Mouse (Mus musculus): ENCODE results near the gene Gpc4. TPM values are rescaled to one million over a fixed set of nuclear protein-coding genes. Genes with fewer than 3 reads are reported as not detected.

Gene Gpc4
- total RNA-seq, 4 experiments from 2014 or later = 45.6 to 52.9 (median 47.9) TPM

DNA sequence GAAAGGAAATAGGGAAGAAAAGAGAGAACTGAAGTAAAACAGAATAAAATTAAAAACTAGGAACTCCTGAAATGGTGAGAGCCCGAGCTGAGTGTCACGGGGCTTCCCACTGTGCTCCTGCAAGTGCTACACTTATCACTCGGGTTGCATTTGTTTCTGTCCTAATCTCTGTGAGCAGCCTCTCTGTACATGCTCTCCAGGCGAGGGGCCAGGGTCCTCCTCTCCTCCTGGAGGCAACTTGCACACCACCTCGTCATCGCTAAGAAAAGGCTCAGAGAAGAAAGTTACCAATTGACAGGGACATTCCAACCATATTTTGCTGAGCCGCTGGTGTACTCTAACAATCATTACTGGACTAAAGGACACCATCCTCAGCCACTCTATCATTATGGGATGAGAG lies 14.0 kb downstream of the Gpc4 start:
- DNase-seq (ENCODE audit: low spot score in 2 of 2) = no peak

DNA sequence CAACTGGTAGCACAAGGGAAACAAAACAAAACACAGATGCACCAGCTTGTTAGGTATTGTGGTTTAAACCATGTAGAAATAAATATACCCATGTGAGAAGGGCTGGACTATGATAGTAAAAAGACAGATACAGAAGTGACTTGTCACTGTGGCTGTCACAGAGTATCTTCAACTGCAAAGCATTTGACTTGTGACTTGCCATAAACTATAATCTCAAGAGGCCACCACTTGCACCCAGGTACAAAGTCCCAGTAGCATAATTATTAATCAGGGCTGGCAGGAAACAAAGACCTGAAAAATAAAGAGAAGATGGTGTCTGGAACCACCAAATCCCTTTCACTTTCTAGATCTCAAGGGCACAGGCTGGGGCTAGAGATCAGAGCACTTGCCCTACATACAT lies 19.5 kb downstream of the Gpc4 start:
- DNase-seq (ENCODE audit: low spot score in 2 of 2) = no peak

DNA sequence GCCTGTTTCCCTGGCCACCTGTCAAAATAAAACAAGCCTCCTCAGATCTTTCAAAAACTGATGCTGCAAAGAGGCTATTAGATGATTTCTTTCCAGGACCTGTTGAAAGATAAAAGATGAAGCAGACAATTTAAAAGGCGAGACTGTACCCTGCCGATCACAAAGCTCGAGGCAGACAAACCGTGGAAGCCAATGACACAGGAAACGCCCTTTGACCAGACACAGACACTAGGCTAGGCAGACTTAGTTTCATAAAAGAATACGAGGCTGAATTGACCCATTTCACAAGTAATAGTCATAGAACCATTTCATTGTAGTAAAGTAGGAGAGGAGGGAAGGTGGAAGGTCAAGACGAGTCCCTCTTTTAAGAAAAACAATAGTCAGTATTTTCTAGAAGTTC lies 20.6 kb downstream of the Gpc4 start:
- DNase-seq (ENCODE audit: low spot score in 2 of 2) = no peak

DNA sequence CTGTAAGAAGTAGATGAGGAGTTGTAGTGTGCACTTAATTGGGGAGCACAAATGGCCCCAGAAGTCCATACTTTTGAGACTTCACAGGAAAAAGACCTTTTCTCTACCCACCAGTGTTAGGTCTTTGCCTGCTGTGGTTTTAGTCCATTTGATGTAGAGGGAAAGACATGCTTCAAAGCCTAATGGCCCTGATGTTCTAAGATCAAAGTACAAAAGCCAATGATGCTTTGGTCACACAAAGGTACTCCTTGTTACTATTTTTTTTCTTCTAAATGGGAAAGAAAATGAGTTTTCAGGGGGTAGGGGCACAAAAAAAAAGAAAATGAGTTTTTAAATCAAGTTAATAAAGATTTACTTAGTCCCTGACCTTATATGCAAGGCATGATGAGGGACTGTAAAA lies 24.7 kb downstream of the Gpc4 start:
- no peak for DNase-seq (ENCODE audit: low spot score in 2 of 2)

DNA sequence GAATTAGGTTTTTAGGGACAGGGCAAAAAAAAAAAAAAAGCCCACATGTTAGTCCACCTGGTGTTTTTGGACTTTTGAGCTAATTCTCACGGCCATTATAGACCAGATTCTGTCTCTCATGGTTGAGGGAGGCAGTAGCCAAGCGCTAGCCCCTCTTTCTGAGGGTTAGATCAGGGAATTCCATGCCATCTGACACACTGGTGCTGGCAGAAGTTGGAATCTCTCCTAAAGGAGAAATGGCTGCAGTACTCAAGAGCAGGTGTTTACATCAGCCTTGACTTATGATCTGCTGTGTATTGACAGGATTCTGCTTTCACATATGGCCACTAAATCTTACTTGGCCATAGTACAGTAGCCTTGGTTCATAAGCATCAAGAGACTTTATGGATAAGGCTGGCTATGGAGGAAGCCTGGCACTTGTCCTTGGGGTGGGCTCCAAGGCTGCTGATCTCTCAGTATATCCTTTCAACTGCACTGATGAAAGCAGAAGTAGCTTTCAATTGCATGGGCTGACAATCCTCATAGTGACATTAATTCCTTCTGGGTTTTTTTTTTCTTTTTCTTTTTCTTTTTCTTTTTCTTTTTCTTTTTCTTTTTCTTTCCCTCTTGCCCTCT lies 26.5 kb downstream of the Gpc4 start:
- no peak for DNase-seq (ENCODE audit: low spot score in 2 of 2)

DNA sequence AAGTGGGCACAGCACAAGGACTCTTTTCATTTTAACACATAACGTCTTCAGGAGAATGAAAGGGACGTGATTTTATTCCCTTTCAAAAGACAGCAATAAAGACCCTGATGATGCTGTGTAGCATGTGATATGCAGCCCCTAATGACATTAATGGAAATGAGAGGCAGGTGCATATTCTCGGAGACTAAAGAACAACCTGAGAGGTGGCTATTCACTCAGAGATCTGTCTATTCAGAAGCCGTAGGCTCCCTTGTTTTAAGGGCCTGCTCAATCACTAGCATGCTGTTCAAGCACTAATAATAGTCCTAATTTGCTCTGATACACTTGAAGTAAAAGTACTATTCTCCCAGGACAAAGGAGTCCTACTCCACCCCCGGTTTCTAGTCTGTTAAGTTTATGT lies 27.0 kb downstream of the Gpc4 start:
- DNase-seq (ENCODE audit: low spot score in 2 of 2) = no peak

DNA sequence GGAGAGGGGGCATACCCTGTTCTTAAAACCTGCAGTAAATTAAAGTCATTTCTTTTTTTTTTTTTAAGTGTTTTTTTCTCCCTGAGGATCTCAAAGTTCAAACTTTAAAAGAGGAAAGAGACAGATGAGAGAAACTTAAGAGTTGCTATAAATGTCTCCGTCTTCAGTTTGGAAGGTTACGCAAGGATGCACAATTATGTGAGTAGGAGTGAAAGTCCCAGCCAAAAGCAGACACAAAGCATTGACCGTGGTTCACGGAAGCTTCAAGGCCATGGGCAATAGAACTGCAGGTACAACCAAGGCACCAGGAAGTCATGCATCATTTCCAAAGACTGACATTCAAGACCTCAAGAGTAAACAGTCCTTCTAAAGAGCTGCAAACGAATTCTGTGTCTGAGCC lies 28.5 kb downstream of the Gpc4 start:
- DNase-seq (ENCODE audit: low spot score in 2 of 2) = no peak

DNA sequence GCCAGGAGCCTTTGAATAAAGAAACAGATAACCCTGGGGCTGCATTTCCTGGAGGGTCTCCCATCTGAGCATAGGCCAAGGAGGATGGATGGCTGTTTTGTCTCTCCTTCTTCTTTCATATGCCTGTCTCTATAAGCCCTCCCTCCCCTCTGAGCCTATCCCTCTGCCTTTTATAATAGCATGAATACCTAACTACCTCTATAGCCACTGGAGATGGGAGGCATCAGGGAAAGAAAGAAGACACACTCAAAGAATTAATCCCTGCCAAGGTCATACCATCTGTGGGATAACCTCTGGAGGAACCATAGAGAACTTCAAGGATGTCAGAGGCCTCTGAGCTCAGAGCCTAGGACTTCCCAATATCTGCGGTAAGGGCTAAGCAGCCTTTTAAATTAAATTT lies 35.4 kb downstream of the Gpc4 start:
- no peak for DNase-seq (ENCODE audit: low spot score in 2 of 2)

DNA sequence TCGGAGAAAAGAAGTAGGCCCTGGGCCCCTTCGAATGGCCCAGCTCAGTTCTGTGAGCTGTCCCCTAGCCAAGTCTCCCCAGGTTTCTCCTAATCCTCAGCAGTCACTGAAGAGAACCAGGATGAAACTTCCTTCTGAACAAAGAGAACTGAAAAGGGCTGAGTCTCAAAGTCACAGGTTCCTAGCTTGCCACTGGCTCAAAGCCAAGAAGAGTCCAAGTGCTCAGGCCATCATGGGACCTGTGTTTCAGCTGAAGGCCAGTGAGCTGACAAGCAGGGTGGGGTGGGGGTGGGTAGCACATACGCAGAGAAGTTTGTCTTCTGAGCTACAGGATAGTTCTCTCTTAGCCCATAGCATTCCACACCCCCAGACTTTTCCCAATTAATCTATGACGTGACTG lies 36.3 kb downstream of the Gpc4 start:
- DNase-seq (ENCODE audit: low spot score in 2 of 2) = no peak

DNA sequence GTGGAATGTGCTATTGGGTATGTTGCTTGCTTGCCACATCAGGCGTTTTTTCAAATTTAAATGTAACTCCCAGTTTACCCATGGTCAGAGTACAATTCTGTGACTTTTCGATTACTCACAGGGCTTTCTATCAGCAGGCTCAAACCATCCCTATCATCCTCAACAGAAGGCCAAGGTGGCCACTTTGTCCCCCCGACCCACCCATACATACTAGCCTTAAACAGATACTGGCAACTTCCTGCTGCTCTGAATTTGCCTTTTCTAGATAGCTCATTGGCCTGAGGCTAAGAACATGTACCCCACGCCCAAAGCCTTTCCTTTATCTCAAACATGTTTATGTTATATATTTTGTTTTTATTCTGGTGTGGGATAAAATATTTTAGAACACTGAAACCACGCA lies 51.4 kb downstream of the Gpc4 start:
- DNase-seq (ENCODE audit: low spot score in 2 of 2) = no peak

DNA sequence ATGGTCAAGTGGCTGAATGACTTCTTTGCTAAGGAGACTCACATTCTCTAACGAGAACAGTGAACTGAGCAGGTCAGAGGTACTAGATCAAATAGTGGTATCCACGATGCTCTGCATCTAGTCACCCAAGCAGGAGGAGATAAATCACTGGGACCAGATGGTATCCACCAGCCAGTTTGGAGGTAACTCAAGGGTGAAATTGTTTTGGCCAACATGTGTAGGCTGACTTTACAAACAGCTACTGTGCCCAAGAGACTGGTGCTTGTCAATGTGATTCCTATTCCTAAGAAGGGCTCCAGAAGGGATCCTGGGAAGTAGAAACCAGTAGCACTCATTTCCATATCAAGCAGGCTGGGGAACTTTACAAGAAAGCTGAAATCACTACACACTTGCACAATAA lies 55.4 kb downstream of the Gpc4 start:
- no peak for DNase-seq (ENCODE audit: low spot score in 2 of 2)

DNA sequence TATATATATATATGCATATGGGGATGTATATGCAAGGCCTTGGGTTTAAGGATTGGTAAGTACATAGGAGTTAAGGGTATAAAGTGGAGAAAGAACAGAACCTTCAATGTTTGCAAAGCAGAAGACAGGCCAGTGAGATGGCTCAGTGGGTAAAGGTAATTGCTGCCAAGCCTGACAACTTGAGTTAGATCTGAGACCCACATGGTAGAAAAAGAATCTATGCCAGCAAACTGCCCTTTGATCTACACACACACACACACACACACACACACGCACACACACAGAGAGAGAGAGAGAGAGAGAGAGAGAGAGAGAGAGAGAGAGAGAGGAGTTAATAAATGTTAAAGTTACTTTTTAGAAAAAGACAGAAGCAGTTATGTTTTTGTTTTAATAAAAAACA lies 56.1 kb downstream of the Gpc4 start:
- no peak for DNase-seq (ENCODE audit: low spot score in 2 of 2)

DNA sequence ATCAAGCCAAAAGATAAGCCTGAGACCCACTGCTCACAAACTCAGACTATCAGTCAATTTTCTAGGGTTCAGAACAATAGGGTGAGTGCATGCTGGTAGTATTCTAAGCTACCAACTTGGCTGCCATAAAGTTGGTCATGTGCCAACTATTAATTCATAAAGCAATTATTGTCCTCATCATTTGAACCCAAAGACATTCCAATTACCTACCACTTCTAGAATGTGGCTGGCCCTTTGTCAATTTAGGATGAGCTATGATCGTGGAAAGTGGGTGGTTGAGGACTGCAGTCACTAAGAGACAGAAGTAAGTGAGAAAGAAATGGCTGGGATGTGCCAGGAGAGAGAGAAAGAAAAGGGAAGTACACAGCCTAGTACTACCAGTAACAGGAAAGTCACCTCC lies 61.3 kb downstream of the Gpc4 start:
- DNase-seq (ENCODE audit: low spot score in 2 of 2) = no peak

DNA sequence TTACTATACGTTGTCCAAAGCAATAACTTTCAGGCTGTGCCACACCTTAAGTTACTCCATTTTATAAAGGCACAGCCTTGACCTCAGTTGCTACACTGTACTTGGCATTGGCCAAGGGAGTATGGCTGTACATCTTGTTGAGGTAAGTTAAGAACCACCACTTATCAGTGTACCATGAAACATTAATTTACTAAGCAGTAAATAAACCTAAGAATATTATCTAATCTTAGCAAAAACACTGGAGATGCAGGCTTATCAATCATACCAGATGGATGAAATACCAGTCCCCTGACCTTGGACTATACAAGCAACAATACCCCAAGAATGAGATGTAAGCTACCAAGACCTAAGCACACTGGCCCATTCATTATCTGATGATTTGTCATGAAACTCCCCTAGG lies 63.1 kb downstream of the Gpc4 start:
- DNase-seq (ENCODE audit: low spot score in 2 of 2) = no peak

DNA sequence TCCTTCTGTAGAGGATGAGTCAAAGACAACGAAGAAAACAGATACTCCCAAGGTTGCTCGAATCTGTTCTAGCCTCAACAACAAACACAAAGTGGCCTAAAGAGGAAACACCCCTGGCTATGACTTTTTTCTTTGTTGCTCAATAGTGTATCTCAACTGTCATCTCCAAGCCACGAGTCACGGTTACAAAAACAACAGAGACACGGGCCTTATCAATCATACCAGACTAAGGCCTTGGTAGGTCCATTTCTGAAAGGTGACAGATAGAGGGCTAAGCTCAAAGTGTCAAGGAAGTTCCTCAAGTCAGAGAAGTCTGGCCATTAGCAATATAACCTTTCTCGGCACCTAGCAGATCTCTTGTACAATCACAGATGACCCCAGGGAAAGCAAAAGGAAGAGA lies 63.6 kb downstream of the Gpc4 start:
- DNase-seq (ENCODE audit: low spot score in 2 of 2) = no peak

DNA sequence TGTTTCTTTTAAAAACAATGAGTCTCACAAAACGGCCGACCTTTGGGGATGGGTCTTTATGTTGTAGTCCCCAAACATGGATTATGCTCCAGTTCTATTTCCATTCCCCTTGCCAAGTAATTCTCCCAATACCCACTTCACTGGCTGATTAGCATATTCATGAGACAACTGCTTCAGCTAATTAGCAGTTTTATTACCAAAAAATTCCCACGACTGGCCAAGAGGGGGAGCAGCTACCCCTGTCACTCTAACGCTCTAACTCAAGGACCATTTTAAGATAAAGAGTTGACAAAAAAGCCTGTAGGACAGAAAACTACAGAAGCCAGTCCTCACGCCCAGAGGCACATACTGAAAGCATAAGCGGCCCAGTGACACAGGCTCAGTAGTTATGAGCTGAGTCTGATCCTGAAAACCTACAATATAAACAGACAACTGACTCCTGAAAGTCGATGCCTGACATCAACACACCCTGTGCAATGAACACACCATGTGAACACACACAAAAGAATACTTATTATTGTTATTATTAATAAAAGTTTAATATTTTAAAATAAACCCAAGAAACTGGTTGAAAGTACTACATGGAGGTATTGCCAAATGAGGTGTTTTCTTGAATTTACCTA lies 77.2 kb downstream of the Gpc4 start:
- peak; percentile 7 to 20 for DNase-seq (ENCODE audit: low spot score in 2 of 2)

DNA sequence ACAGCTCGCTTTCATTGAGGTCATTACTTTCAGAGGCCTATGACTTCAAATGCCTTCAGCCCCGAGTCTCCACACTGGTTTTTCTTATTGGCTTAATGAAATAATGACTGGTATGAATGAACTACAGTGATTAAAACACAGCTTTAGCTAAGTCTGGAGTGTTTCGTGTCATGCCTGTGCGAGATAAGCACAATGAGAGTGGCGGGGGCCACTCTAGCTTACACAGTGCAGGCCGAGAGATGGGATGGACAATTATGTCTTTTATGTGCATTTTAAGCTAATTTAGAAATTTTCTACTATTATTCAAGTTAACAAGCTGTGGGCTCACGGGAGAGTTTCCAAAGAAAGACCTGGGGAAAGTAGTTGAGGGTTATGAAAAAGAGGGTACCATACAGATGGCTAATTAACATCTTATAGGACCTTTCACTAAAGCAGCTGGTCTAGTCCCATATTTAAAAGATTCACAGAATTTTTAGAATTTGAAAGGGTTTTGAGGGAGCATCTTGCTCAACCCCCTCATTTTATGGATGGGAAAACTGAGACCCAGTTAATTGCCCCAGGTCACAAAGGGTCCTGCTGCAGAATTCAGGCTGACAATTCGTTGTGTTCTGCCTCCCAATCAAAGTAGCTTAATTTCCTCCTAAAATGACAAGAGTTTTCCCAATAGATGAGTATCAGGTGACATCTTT lies 78.0 kb downstream of the Gpc4 start:
- no peak for DNase-seq (ENCODE audit: low spot score in 2 of 2)

DNA sequence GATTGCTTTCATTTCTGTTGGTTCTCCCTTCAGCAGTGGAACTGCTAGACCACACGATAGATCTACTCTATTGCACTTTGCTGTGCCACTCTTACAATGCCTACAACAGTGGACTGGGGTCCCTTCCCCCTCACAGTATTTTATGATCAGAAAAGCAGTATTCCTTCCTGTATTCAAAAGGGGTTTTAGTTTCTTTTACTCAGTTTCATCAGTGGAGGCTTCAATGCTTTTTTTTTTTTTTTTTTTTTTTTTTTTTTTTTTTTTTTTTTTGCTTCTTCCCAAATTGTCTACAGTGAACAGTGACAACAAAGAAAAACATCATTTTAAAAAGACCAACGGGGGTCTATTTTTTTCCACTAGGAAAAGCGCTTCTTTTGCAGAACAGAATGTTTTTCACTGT lies 81.5 kb downstream of the Gpc4 start:
- no peak for DNase-seq (ENCODE audit: low spot score in 2 of 2)

DNA sequence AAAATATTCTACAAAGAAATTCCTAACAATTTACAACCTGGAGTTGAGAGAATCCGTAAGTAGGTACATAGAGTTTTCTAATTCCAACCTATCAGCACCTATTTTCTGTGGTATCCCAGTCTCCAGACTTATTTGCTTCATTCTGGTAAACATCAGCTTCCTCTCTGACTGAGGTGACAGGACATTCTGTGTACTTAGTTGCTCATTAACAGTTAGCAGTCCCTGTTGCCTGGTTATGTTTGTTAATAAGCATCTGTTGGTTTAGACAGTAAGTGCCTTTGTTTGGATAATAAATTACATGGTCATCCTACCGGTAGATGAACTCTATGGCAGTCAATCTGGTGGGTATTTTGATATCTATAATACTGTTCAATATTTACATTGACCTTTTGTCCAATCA lies 92.6 kb downstream of the Gpc4 start:
- no peak for DNase-seq (ENCODE audit: low spot score in 2 of 2)

DNA sequence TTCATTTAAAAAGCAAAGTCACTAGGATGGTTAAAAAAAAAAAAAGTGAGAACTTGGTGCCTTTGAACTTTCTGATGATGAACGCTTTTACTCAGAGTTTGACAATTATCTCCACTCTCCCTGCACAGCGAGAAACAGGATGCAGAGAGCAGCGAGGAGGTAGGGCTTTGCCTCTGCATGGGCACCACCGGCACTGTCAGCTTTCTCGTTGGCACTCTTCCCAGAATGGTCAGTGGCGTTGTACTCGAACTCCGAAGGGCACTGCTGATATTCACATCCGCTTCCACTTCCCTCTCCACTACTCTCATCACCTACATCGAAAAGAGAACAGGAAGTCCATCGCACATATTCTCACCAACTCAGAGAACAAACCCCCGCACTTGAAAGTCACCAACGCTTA lies 111.6 kb downstream of the Gpc4 start:
- DNase-seq (ENCODE audit: low spot score in 2 of 2) = no peak

DNA sequence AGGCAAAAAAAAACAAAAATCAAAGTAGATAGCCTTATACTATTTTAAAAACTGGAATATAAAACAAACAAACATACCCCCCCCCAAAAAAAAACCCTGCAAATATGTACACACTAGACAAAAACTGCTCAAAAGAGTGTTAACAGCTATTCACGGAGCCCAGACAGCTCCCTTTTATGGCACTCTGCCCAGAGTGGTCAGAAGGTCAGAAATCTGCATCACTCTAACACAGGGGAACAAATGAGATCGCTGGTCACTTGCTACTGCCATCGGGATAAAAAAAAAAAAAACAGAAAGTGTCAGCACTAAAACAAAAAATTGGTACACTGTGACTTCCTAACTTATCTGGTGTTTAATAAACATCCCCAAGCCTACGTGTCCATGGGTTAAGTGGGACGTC lies 113.0 kb downstream of the Gpc4 start:
- DNase-seq (ENCODE audit: low spot score in 2 of 2) = no peak

DNA sequence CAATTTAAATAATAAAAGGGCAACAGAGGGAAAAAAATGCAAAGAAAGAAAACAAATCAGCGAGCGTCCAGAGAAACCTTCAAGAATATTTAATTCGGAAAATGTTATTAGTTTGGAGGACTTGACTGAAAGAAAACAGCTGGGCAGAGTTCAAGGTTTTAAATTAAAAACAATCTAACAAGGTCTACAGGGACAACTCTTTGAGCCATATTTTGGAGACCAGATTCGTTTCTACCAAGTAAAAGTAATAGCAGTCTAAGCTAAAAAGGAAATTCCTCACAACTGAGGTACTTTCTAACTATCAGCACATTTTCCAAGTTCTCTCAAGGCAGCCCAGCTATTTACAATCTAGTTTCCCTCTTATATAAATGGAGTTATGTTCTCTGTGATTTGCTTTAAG lies 114.1 kb downstream of the Gpc4 start:
- no peak for DNase-seq (ENCODE audit: low spot score in 2 of 2)

DNA sequence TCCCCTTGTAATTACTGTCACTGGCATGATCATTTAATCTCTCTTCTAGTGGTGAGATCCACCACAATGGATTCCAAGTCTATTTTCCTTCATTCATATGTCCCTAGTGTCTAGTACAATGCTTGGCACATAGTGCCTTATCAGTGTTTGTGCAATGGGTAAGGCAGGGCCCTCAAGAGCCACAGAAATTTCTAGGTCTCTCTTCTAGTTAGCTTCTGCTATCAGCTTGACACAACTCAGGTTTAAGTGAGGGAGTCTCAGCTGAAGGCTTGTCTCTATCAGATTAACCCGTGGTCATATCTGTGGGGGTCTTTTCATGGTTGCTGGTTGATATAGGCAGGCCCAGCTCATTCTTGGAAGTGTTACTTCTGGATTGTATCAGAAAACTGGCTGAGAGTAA lies 125.2 kb downstream of the Gpc4 start:
- DNase-seq (ENCODE audit: low spot score in 2 of 2) = no peak
